Mouse (Mus musculus) Patski (cell line): Measurements from ENCODE around the gene Cd163. TPM values are rescaled to one million over a fixed set of nuclear protein-coding genes. Genes with fewer than 3 reads are reported as not detected.
"Not testable (repeated sequence)": the region's sequence is repeated elsewhere in the genome, so short reads cannot be mapped to it uniquely, and the experiment has no call there.

Experiments used
- ATAC-seq: fragments of 100-300 bp; one replicate; pipeline ENCODE4 v1.8.0; 2021
- CTCF ChIA-PET: fragments of 350-600 bp; sonication (Branson Sonifier 250); formaldehyde crosslinking; loops from one replicate; lab custom pipeline; 2022; ENCODE audit warnings: inconsistent platforms; lab: Charles Lee
- POLR2A ChIA-PET: fragments of 350-600 bp; sonication (Branson Sonifier 250); formaldehyde crosslinking; loops from one replicate; lab custom pipeline; 2022; ENCODE audit warnings: antibody characterized with exemption, inconsistent platforms; lab: Charles Lee
- DNase-seq: peaks from one replicate; pipeline ENCODE4 v3.0.0-alpha.2; 2011; ENCODE audit warnings: low read depth, low spot score
- H3K27me3 ChIP-seq: fragments of 371-371 bp; one replicate; pipeline ENCODE4 v1.5.1; 2021
- CTCF ChIP-seq: fragments of 100-300 bp; IDR thresholded peaks from one replicate; pipeline ENCODE4 v1.5.1; 2021
- in situ Hi-C: fragments of 300-500 bp; cut with MboI; formaldehyde crosslinking; loops from 3 replicates; pipeline ENCODE4 v1.11.1; 2018; ENCODE audit warnings: low pct_unique_long_range_greater_than_20kb, mixed read lengths
- polyA plus RNA-seq: library from polyadenylated mRNA; unstranded; gene quantifications from one replicate; pipeline ENCODE4 v1.2.3, GENCODE M21; 2021

Gene Cd163
- polyA plus RNA-seq, result not detected

GRCm38 (mm10) chr6:124304356-124304755, at the start of gene Cd163:
Gene Cd163 (plus strand): TSS chr6:124304656.
- peaks cover 32% of the 10 kb centered on the region for H3K27me3 ChIP-seq
- TF ChIP-seq CTCF, result no peak
- no peak for ATAC-seq
- POLR2A ChIA-PET, result no interaction called here
- CTCF ChIA-PET, result no interaction called here
- no peak for DNase-seq
- in situ Hi-C loops, result no loop called here

- in situ Hi-C loops, result loop anchor here (25.0 kb wide), 1 partner anchor 281 kb away; the partner anchor contains the start of gene C1s1
- H3K27me3 ChIP-seq, result peaks cover 15% of the 10 kb centered on the region
- CTCF ChIA-PET, result no interaction called here
- no peak for ATAC-seq
- POLR2A ChIA-PET, result no interaction called here
- no peak for TF ChIP-seq CTCF
- no peak for DNase-seq
Observed at GRCm38 (mm10) chr6:124255721-124256470, 48.6 kb upstream of the Cd163 start.

- ChIA-PET POLR2A (no interaction called here), CTCF (interaction anchor here (0.8 kb wide), 1 partner anchor 36 kb away, joined by 3 read pairs; no protein-coding TSS in a partner anchor)
- H3K27me3 ChIP-seq, result peaks cover 12% of the 10 kb centered on the region
- no peak for ATAC-seq
- in situ Hi-C loops, result loop anchor here (5.0 to 25.0 kb wide), 4 partner anchors 117 to 1366 kb away; partner anchors contain the start of gene C1s1
- DNase-seq, result no peak
- peak; percentile 80 for TF ChIP-seq CTCF
Observed at GRCm38 (mm10) chr6:124260198-124260931, 44.1 kb upstream of the Cd163 start.

- H3K27me3 ChIP-seq, result peaks cover 12% of the 10 kb centered on the region
- DNase-seq, result no peak
- CTCF ChIA-PET, result no interaction called here
- TF ChIP-seq CTCF, result peak; percentile 90
- in situ Hi-C loops, result loop anchor here (5.0 to 25.0 kb wide), 4 partner anchors 115 to 1368 kb away; partner anchors contain the start of gene C1s1
- ATAC-seq, result peak; percentile 78
- POLR2A ChIA-PET, result no interaction called here
Observed at GRCm38 (mm10) chr6:124262696-124263095, 41.8 kb upstream of the Cd163 start.

- ChIA-PET CTCF (no interaction called here), POLR2A (no interaction called here)
- in situ Hi-C loops, result loop anchor here (25.0 kb wide), 1 partner anchor 264 kb away; the partner anchor contains the start of gene C1s1
- ATAC-seq (no peak), DNase-seq (no peak)
- H3K27me3 ChIP-seq, result peaks cover 23% of the 10 kb centered on the region
- no peak for TF ChIP-seq CTCF
Observed at GRCm38 (mm10) chr6:124273231-124273880, 31.1 kb upstream of the Cd163 start.

- ATAC-seq (no peak), DNase-seq (no peak)
- in situ Hi-C loops, result no loop called here
- CTCF ChIA-PET, result no interaction called here
- POLR2A ChIA-PET, result no interaction called here
- no peak for TF ChIP-seq CTCF
- peaks cover 29% of the 10 kb centered on the region for H3K27me3 ChIP-seq
Observed at GRCm38 (mm10) chr6:124277641-124278040, 26.8 kb upstream of the Cd163 start.

- DNase-seq (no peak), ATAC-seq (no peak)
- ChIA-PET CTCF (no interaction called here), POLR2A (no interaction called here)
- in situ Hi-C loops, result no loop called here
- peaks cover 24% of the 10 kb centered on the region for H3K27me3 ChIP-seq
- no peak for TF ChIP-seq CTCF
Observed at GRCm38 (mm10) chr6:124278291-124278690, 26.2 kb upstream of the Cd163 start.

- no peak for ATAC-seq
- CTCF ChIA-PET, result no interaction called here
- in situ Hi-C loops, result no loop called here
Observed at GRCm38 (mm10) chr6:124282731-124283130, 21.7 kb upstream of the Cd163 start.

GRCm38 (mm10) chr6:124297378-124297777, 7.1 kb upstream of the Cd163 start:
- POLR2A ChIA-PET, DNase-seq, in situ Hi-C loops, CTCF ChIA-PET, H3K27me3 ChIP-seq, ATAC-seq: not testable (repeated sequence)

More at GRCm38 (mm10) chr6:124282731-124283130, 21.7 kb upstream of the Cd163 start:
- POLR2A ChIA-PET, result no interaction called here
- H3K27me3 ChIP-seq, result peaks cover 10% of the 10 kb centered on the region
- no peak for DNase-seq
- TF ChIP-seq CTCF, result no peak

- ChIA-PET CTCF (no interaction called here), POLR2A (no interaction called here)
- no peak for DNase-seq
- H3K27me3 ChIP-seq, result peaks cover 17% of the 10 kb centered on the region
- TF ChIP-seq CTCF, result no peak
- in situ Hi-C loops, result no loop called here
- ATAC-seq, result no peak
Observed at GRCm38 (mm10) chr6:124301447-124302192, 2.8 kb upstream of the Cd163 start.
